Mouse (Mus musculus) hematopoietic stem cell, adult 5-6 weeks (primary cell): ENCODE measurements at regions not wholly inside any gene's neighbourhood (a gene's known extent, or its start where the extent isn't known, plus 50 kb on each side); places are given as distances from the start of the nearest gene placed in this dataset.

ENCODE experiments used
- ATAC-seq, 2 experiments: fragments of 125-278 bp in 1 of 2; replicated peaks in 1 of 2; 2 replicates each; pipeline ENCODE4 v1.8.0; 2016 to 2017; ENCODE audit warnings: inconsistent platforms in 2 of 2, mild to moderate bottlenecking in 2 of 2, moderate number of reproducible peaks in 2 of 2, low read depth in 1 of 2, moderate TSS enrichment in 1 of 2; ENCODE audit not compliant: low FRiP score in 2 of 2, poor library complexity in 2 of 2, severe bottlenecking in 2 of 2, insufficient read depth in 1 of 2, low TSS enrichment in 1 of 2

GRCm38 (mm10) chr3:66486658-66487057 lies 190.0 kb upstream of the Veph1 start:
- no peak for ATAC-seq

GRCm38 (mm10) chr3:66486184-66486583 lies 189.5 kb upstream of the Veph1 start:
- no peak; a peak in 1 of 4 replicates for ATAC-seq

- ATAC-seq = peak in 1 of 2 experiments; percentile 62; a peak in 1 of 4 replicates
These were observed 184.1 kb upstream of the Veph1 start for GRCm38 (mm10) chr3:66480718-66481117.

GRCm38 (mm10) chr3:66479266-66479665 lies 182.6 kb upstream of the Veph1 start:
- ATAC-seq = no peak

GRCm38 (mm10) chr3:66466321-66466720 lies 169.7 kb upstream of the Veph1 start:
- ATAC-seq = no peak

- no peak for ATAC-seq
These were observed 168.7 kb upstream of the Veph1 start for GRCm38 (mm10) chr3:66465371-66465770.

GRCm38 (mm10) chr3:66462341-66462740 lies 165.7 kb upstream of the Veph1 start:
- no peak for ATAC-seq

- peak; percentile 39; a peak in 3 of 4 replicates for ATAC-seq
These were observed 149.9 kb upstream of the Veph1 start for GRCm38 (mm10) chr3:66446274-66447159.

GRCm38 (mm10) chr3:66433216-66433615 lies 136.6 kb upstream of the Veph1 start:
- ATAC-seq = no peak

GRCm38 (mm10) chr3:66430187-66430586 lies 133.6 kb upstream of the Veph1 start:
- no peak for ATAC-seq

- no peak for ATAC-seq
These were observed 125.9 kb upstream of the Veph1 start for GRCm38 (mm10) chr3:66422445-66423037.

- ATAC-seq = peak; percentile 15 to 17; a peak in 2 of 4 replicates
These were observed 114.2 kb upstream of the Veph1 start for GRCm38 (mm10) chr3:66410706-66411277.

- no peak for ATAC-seq
These were observed 112.2 kb upstream of the Veph1 start for GRCm38 (mm10) chr3:66408791-66409190.

GRCm38 (mm10) chr3:66405645-66406044 lies 109.0 kb upstream of the Veph1 start:
- no peak for ATAC-seq

- ATAC-seq = no peak
These were observed 107.1 kb upstream of the Veph1 start for GRCm38 (mm10) chr3:66403707-66404106.

GRCm38 (mm10) chr3:66400791-66401568 lies 104.3 kb upstream of the Veph1 start:
- ATAC-seq = peak; percentile 91 to 92

GRCm38 (mm10) chr3:66398214-66399150 lies 101.8 kb upstream of the Veph1 start:
- no peak for ATAC-seq
